Mouse (Mus musculus): ENCODE measurements at regions not wholly inside any gene's neighbourhood (a gene's known extent, or its start where the extent isn't known, plus 50 kb on each side); places are given as distances from the start of the nearest gene placed in this dataset.

DNA sequence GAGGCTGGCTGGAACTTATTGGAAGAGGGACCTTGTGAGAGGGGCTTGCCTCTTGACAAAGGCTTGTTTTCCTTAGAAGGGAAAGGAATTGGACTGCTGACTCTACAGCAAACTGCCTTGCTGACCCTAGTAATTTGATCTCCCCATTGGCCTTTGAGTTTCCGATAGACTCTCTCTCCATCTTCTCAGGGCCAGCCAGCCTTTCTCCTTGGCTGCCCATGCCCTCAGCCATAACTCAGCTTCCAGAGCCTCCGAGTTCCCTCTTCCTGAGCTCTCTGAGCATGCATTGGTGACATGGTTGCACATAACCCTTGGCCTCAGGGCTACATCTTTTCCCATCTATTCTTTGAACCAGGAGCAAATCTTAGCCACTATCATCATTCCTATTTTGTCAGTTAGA, 803.7 kb downstream of the Adgrl2 start:
- TF ChIP-seq CTCF (IDR thresholded peaks at IDR 0.05; ENCODE audit: borderline replicate concordance, insufficient read depth, low read depth, low read length) = no peak
- TF ChIP-seq POLR2A (IDR thresholded peaks at IDR 0.05; ENCODE audit: borderline replicate concordance, insufficient read depth, low read length) = no peak
- 68% methylated on average over 2 of the region's 2 CpGs for WGBS
- H3K4me1 ChIP-seq (ENCODE audit: control insufficient read depth, insufficient read depth, low read length) = no peaks in the 10 kb centered on the region
- no peak overlapping the region for H3K4me3 ChIP-seq (replicated peaks; ENCODE audit: insufficient read depth, low read depth, low read length)
- H3K27ac ChIP-seq (ENCODE audit: insufficient read depth, low read length) = no peak overlapping the region
- no peaks in the 10 kb centered on the region for H3K27me3 ChIP-seq (ENCODE audit: control insufficient read depth, insufficient read depth, low read length)
- no peak for DNase-seq

DNA sequence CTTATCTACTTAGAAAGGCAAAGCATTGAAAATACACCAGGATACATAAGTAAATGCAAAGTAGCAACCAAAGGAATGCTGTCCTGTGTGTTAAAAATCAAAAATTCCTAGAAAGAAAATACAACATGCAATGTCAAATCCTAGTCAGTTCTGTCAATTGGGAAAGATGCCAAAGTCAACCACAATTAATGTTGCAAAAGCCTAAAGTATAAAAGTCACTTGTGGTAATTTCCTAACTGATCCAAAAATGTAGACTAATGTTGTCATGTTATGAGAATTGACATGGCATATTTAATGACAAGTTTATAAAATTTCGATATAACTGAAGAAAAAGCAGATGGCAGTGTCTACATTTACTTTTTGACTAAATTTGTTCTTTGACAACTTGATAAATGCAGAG, 822.8 kb downstream of the Adgrl2 start:
- TF ChIP-seq CTCF (IDR thresholded peaks at IDR 0.05; ENCODE audit: borderline replicate concordance, insufficient read depth, low read depth, low read length) (no peak), POLR2A (IDR thresholded peaks at IDR 0.05; ENCODE audit: borderline replicate concordance, insufficient read depth, low read length) (no peak)
- H3K4me1 ChIP-seq (ENCODE audit: control insufficient read depth, insufficient read depth, low read length) = no peaks in the 10 kb centered on the region
- WGBS = 77% methylated on average over 1 of the region's 1 CpGs
- no peak overlapping the region for H3K4me3 ChIP-seq (replicated peaks; ENCODE audit: insufficient read depth, low read depth, low read length)
- no peak for DNase-seq
- H3K27me3 ChIP-seq (ENCODE audit: control insufficient read depth, insufficient read depth, low read length) = no peaks in the 10 kb centered on the region
- no peak overlapping the region for H3K27ac ChIP-seq (ENCODE audit: insufficient read depth, low read length)

- no peak for TF ChIP-seq POLR2A (IDR thresholded peaks at IDR 0.05; ENCODE audit: borderline replicate concordance, insufficient read depth, low read length)
- TF ChIP-seq CTCF (IDR thresholded peaks at IDR 0.05; ENCODE audit: borderline replicate concordance, insufficient read depth, low read depth, low read length) = no peak
- no peak for DNase-seq
- H3K27ac ChIP-seq (ENCODE audit: insufficient read depth, low read length) = no peak overlapping the region
- H3K4me3 ChIP-seq (replicated peaks; ENCODE audit: insufficient read depth, low read depth, low read length) = no peak overlapping the region
- no peaks in the 10 kb centered on the region for H3K4me1 ChIP-seq (ENCODE audit: control insufficient read depth, insufficient read depth, low read length)
- H3K27me3 ChIP-seq (ENCODE audit: control insufficient read depth, insufficient read depth, low read length) = no peaks in the 10 kb centered on the region
- WGBS = 68% methylated on average over 3 of the region's 3 CpGs
Measured at GRCm38 (mm10) chr3:148159059-148159458, 831.3 kb downstream of the Adgrl2 start.

- no peak for DNase-seq
- Histone ChIP-seq H3K27ac (ENCODE audit: insufficient read depth, low read length) (no peak overlapping the region), H3K4me1 (ENCODE audit: control insufficient read depth, insufficient read depth, low read length) (no peaks in the 10 kb centered on the region), H3K27me3 (ENCODE audit: control insufficient read depth, insufficient read depth, low read length) (no peaks in the 10 kb centered on the region), H3K4me3 (replicated peaks; ENCODE audit: insufficient read depth, low read depth, low read length) (no peak overlapping the region)
- WGBS = 90% methylated on average over 2 of the region's 2 CpGs
- no peak for TF ChIP-seq CTCF (IDR thresholded peaks at IDR 0.05; ENCODE audit: borderline replicate concordance, insufficient read depth, low read depth, low read length)
- no peak for TF ChIP-seq POLR2A (IDR thresholded peaks at IDR 0.05; ENCODE audit: borderline replicate concordance, insufficient read depth, low read length)
Measured at GRCm38 (mm10) chr3:148158533-148158932, 831.8 kb downstream of the Adgrl2 start.

DNA sequence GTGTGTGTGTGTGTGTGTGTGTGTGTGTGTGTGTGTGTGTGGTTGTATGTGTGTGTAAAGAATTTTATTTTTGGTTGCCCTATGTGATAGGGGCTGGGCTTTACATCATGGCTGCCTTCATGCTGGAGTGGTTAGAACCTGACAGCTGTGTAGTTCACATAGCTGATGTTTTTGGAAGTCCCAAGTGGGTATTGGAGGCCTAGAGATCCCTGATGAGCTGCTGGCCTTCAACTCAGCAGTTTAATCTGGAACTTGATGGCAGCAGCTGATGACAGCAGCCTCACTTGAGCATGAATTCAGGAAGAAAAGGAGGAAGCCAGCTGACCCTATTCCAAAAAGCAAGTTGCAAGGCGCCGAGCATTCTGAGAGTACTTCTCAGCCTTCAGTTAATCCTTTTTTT, 846.6 kb downstream of the Adgrl2 start:
- no peak for DNase-seq
- no peak overlapping the region for H3K4me3 ChIP-seq (replicated peaks; ENCODE audit: insufficient read depth, low read depth, low read length)
- WGBS = 46% methylated on average over 2 of the region's 2 CpGs
- TF ChIP-seq POLR2A (IDR thresholded peaks at IDR 0.05; ENCODE audit: borderline replicate concordance, insufficient read depth, low read length) (no peak), CTCF (IDR thresholded peaks at IDR 0.05; ENCODE audit: borderline replicate concordance, insufficient read depth, low read depth, low read length) (no peak)
- H3K4me1 ChIP-seq (ENCODE audit: control insufficient read depth, insufficient read depth, low read length) = no peaks in the 10 kb centered on the region
- no peak overlapping the region for H3K27ac ChIP-seq (ENCODE audit: insufficient read depth, low read length)
- H3K27me3 ChIP-seq (ENCODE audit: control insufficient read depth, insufficient read depth, low read length) = no peaks in the 10 kb centered on the region

DNA sequence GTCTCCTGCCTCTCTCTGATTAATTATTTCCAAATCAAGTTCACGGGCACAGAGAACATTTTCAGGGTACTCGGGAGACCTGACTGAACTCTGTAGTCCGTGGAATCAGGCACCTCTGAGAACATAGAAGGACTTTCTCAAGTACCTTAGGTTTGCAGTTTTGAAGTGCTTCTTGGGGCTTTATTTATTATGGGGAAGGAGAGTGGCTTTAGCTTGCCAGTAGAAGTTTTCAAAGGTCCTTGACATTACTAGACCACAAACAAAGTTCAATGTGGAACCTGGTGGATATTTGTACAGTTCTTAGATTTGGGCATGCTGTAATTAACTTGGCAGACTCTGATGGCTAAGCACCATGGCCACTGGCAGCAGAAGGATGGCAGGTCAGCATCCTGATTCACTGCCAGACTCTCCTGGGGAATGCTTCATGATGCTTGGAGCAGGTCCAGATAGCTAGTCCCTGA, 853.5 kb downstream of the Adgrl2 start:
- H3K27ac ChIP-seq (ENCODE audit: insufficient read depth, low read length) = no peak overlapping the region
- DNase-seq = peak; percentile 51 to 81
- no peaks in the 10 kb centered on the region for H3K27me3 ChIP-seq (ENCODE audit: control insufficient read depth, insufficient read depth, low read length)
- 13% methylated on average over 3 of the region's 3 CpGs for WGBS
- TF ChIP-seq POLR2A (IDR thresholded peaks at IDR 0.05; ENCODE audit: borderline replicate concordance, insufficient read depth, low read length) (no peak), CTCF (IDR thresholded peaks at IDR 0.05; ENCODE audit: borderline replicate concordance, insufficient read depth, low read depth, low read length) (no peak)
- no peaks in the 10 kb centered on the region for H3K4me1 ChIP-seq (ENCODE audit: control insufficient read depth, insufficient read depth, low read length)
- no peak overlapping the region for H3K4me3 ChIP-seq (replicated peaks; ENCODE audit: insufficient read depth, low read depth, low read length)

DNA sequence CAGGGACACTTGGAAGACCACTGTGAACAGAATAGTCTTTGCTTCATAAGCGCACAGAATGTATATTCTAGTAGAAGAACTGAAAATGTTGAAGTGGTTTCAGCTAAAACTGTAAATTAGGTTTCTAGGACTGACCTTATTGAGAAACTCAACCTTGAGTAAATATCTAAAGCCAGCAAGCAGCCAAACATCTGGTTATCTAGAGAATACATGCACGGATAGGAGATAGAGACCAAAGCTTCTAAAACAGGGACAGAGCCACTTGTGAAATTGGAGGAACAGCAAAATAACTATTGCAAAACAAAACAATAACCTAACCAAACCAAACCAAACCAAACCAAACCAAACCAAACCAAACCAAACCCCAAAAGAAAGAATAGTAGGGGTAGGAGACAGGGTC, 855.7 kb downstream of the Adgrl2 start:
- no peak overlapping the region for H3K27ac ChIP-seq (ENCODE audit: insufficient read depth, low read length)
- no peak for TF ChIP-seq POLR2A (IDR thresholded peaks at IDR 0.05; ENCODE audit: borderline replicate concordance, insufficient read depth, low read length)
- no peak for TF ChIP-seq CTCF (IDR thresholded peaks at IDR 0.05; ENCODE audit: borderline replicate concordance, insufficient read depth, low read depth, low read length)
- no peak for DNase-seq
- H3K27me3 ChIP-seq (ENCODE audit: control insufficient read depth, insufficient read depth, low read length) = no peaks in the 10 kb centered on the region
- no peak overlapping the region for H3K4me3 ChIP-seq (replicated peaks; ENCODE audit: insufficient read depth, low read depth, low read length)
- WGBS = 97% methylated on average over 2 of the region's 2 CpGs
- H3K4me1 ChIP-seq (ENCODE audit: control insufficient read depth, insufficient read depth, low read length) = no peaks in the 10 kb centered on the region

DNA sequence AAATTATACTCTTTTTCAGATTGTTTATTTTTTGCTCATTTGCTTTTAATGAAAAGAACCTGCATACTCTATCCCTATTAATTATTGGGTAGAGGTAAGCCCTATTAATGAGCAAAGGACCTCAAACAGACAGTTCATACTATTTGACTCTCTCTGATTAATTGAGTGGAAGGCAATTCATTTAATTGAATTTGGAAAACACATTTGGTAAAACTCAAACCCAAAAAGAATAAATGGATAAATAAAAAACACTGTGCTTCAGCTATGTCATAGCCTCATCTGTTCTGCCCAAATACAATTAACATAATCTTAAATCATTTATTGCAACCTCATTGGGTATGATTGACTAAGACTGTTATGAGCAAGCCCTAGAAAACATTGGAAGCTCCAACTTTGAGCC, 874.8 kb downstream of the Adgrl2 start:
- DNase-seq = no peak
- Histone ChIP-seq H3K27ac (ENCODE audit: insufficient read depth, low read length) (no peak overlapping the region), H3K27me3 (ENCODE audit: control insufficient read depth, insufficient read depth, low read length) (no peaks in the 10 kb centered on the region), H3K4me3 (replicated peaks; ENCODE audit: insufficient read depth, low read depth, low read length) (no peak overlapping the region), H3K4me1 (ENCODE audit: control insufficient read depth, insufficient read depth, low read length) (no peaks in the 10 kb centered on the region)
- no peak for TF ChIP-seq POLR2A (IDR thresholded peaks at IDR 0.05; ENCODE audit: borderline replicate concordance, insufficient read depth, low read length)
- no peak for TF ChIP-seq CTCF (IDR thresholded peaks at IDR 0.05; ENCODE audit: borderline replicate concordance, insufficient read depth, low read depth, low read length)

Data from cerebellum, adult 2 months (tissue).